Mouse (Mus musculus) megakaryocyte, embryonic 14.5 days (primary cell): ENCODE data around the gene Agap1. TPM values are rescaled to one million over a fixed set of nuclear protein-coding genes. Genes with fewer than 3 reads are reported as not detected.

Experiments used
- H3K27me3 ChIP-seq: replicated peaks from 2 replicates; pipeline ENCODE3; 2012; ENCODE audit warnings: inconsistent platforms
- H3K36me3 ChIP-seq: replicated peaks from 2 replicates; pipeline ENCODE3; 2012; ENCODE audit warnings: low read length, inconsistent platforms, mixed read lengths
- H3K4me1 ChIP-seq: 2 replicates; pipeline ENCODE4 v1.6.1; 2012; ENCODE audit warnings: inconsistent platforms
- H3K4me3 ChIP-seq: replicated peaks from 2 replicates; pipeline ENCODE3; 2012; ENCODE audit warnings: moderate library complexity, mild to moderate bottlenecking, inconsistent platforms
- H3K9me3 ChIP-seq: 2 replicates; pipeline ENCODE4 v1.6.1; 2012; ENCODE audit warnings: inconsistent platforms
- FLI1 ChIP-seq: IDR thresholded peaks from 2 replicates; pipeline ENCODE4 v1.6.1; 2012; ENCODE audit warnings: low read length, inconsistent platforms, mixed read lengths
- GATA1 ChIP-seq: IDR thresholded peaks from 3 replicates; pipeline ENCODE4 v1.6.1; 2012; ENCODE audit warnings: mixed read lengths, low read length, inconsistent platforms, borderline replicate concordance
- polyA plus RNA-seq: library from polyadenylated mRNA; stranded (reverse); fragments of >175 nt; gene quantifications from 2 replicates; pipeline ENCODE4 v1.2.3, GENCODE M21; 2012; ENCODE audit warnings: low replicate concordance; ENCODE audit not compliant: insufficient read depth

Gene Agap1
- polyA plus RNA-seq, 1 experiment = 3.4 TPM

DNA sequence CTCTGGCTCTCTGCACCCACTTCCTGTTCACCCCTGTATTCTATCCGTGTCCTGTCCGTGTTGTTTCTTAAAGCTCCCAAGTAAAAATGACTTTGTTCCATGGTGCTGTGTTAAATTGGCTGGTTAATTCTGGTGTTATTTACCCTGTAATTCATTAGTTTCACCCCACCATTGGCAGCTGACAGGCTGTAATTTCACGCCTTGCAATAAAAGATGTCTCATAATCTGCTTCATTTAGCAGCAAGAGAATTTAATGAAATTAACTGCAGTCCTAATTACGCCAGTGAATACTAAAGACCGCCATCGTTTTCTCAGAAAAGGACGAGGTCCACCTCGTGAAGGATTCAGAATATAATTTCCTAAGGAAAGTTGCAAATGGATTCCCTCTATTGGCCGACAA lies 245.6 kb downstream of the Agap1 start:
- Histone ChIP-seq H3K4me1 (no peaks in the 10 kb centered on the region), H3K4me3 (no peak overlapping the region), H3K36me3 (no peaks in the 10 kb centered on the region), H3K9me3 (no peaks in the 10 kb centered on the region), H3K27me3 (peaks cover 10% of the 10 kb centered on the region)
- TF ChIP-seq FLI1 = no peak
- TF ChIP-seq GATA1 = no peak

DNA sequence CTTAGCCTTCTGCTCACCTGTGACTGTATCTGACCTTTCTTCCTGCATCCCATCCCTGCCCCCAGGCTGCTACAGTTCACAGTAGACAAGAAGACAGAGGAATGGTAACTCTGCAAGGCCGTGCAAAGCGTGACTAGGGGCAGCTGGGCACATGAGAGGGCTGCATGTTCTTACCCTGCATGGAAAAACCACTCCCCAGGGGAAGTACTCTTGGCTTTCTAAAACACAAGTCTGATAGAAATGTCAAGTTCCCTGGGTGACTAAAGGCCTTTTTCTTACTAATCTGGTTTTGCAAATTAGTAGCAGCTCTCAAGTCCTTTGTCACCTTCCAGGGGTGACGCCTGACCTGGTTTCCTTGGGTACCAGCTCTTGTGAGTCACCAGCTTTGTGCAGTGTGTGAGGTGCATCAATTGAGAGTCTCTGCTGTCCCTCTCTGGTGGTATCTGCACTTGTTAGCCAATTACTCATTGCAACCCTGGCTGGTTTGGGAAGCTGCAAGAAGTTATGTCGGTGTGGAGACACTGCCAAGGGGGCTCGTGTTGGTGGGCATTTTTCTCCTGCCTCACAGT lies 246.6 kb downstream of the Agap1 start:
- H3K27me3 ChIP-seq = peaks cover 10% of the 10 kb centered on the region
- H3K9me3 ChIP-seq = no peaks in the 10 kb centered on the region
- no peak for TF ChIP-seq FLI1
- TF ChIP-seq GATA1 = no peak

GRCm38 (mm10) chr1:89703294-89703693 lies 248.7 kb downstream of the Agap1 start:
- Histone ChIP-seq H3K36me3 (no peaks in the 10 kb centered on the region), H3K4me3 (no peak overlapping the region), H3K4me1 (no peaks in the 10 kb centered on the region; the same call in 1 of the 2 replicates), H3K27me3 (peaks cover 10% of the 10 kb centered on the region), H3K9me3 (no peaks in the 10 kb centered on the region)
- TF ChIP-seq FLI1 (no peak), GATA1 (no peak)

More for the DNA sequence above, 246.6 kb downstream of the Agap1 start:
- Histone ChIP-seq H3K4me1 (no peaks in the 10 kb centered on the region; the same call in 1 of the 2 replicates), H3K36me3 (no peaks in the 10 kb centered on the region), H3K4me3 (no peak overlapping the region)

DNA sequence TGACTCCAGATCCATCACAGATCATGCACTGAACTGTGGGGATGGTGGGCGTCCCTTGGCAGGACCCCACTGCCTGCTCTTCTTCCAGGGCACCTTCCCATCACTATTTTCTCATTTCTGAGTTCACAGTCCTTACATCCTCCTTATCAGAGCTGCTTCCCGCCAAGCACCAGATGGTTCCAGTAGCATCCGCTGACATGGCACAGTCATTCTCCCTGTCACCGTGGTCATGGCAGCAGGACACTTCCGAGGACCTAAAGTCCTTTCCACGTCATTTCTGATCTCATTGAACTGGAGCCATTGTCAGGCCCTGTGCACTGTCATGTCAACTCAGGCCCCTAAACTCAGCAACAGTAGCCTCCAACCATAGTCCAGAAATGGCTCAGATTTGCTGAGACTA lies 251.1 kb downstream of the Agap1 start:
- H3K27me3 ChIP-seq = peaks cover 10% of the 10 kb centered on the region

GRCm38 (mm10) chr1:89706862-89707261 lies 252.3 kb downstream of the Agap1 start:
- Histone ChIP-seq H3K27me3 (peaks cover 7% of the 10 kb centered on the region), H3K4me1 (no peaks in the 10 kb centered on the region; the same call in 1 of the 2 replicates), H3K36me3 (no peaks in the 10 kb centered on the region), H3K4me3 (no peak overlapping the region), H3K9me3 (no peaks in the 10 kb centered on the region)
- TF ChIP-seq GATA1 = no peak
- TF ChIP-seq FLI1 = no peak

More for the DNA sequence above, 251.1 kb downstream of the Agap1 start:
- TF ChIP-seq GATA1 (no peak), FLI1 (no peak)
- Histone ChIP-seq H3K9me3 (no peaks in the 10 kb centered on the region), H3K4me3 (no peak overlapping the region), H3K4me1 (no peaks in the 10 kb centered on the region; the same call in 1 of the 2 replicates), H3K36me3 (no peaks in the 10 kb centered on the region)

GRCm38 (mm10) chr1:89707756-89708480 lies 253.3 kb downstream of the Agap1 start:
- no peak overlapping the region for H3K4me3 ChIP-seq
- no peaks in the 10 kb centered on the region for H3K36me3 ChIP-seq
- no peaks in the 10 kb centered on the region for H3K9me3 ChIP-seq
- H3K4me1 ChIP-seq = no peaks in the 10 kb centered on the region; the same call in 1 of the 2 replicates
- TF ChIP-seq GATA1 (no peak), FLI1 (no peak)
- peaks cover 5% of the 10 kb centered on the region for H3K27me3 ChIP-seq

DNA sequence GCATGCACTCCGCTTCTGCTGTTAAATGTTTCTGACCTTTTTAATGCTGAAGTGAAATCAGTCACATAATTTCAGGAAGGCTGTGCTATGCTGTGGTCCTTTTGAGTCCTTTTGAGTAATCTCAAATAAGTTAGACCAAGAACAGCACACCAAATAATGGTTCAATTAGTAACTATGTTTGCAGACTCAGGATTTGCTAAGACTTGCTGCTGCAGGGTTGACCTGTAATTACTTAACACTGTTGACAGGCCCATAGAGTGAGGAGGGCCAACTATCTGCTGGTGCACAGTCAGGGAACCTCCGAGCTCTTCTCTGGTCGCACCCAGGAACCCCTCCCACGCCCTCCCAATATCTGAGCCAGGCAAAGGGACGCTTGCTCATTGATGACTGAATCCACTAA lies 255.2 kb downstream of the Agap1 start:
- Histone ChIP-seq H3K4me1 (no peaks in the 10 kb centered on the region; the same call in 1 of the 2 replicates), H3K9me3 (no peaks in the 10 kb centered on the region), H3K4me3 (no peak overlapping the region), H3K36me3 (no peaks in the 10 kb centered on the region), H3K27me3 (peaks cover 4% of the 10 kb centered on the region)
- TF ChIP-seq GATA1 (no peak), FLI1 (no peak)

DNA sequence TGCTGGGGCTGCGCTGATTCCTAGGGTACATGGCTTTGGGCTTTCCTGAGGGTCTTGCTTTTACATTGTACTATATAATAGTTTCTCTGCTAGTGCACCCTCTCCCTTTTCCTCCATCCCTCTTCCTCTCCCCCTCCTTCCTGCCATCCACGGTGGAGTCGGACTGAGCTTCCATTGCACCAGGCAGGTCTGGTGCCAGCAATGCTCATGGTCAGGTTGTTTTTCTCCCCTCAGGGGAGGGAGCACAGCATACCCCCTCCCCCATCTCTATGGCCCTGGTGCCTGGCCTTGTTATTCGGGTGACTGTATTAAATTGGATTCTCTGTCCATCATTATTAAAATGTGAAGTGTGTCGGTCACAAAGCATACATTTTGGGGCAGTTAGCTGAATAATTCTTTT lies 259.1 kb downstream of the Agap1 start:
- TF ChIP-seq GATA1 = no peak
- TF ChIP-seq FLI1 = no peak
- H3K9me3 ChIP-seq = no peaks in the 10 kb centered on the region
- no peak overlapping the region for H3K4me3 ChIP-seq

GRCm38 (mm10) chr1:89714165-89714980 lies 259.8 kb downstream of the Agap1 start:
- no peak for TF ChIP-seq GATA1
- no peak for TF ChIP-seq FLI1
- Histone ChIP-seq H3K4me3 (no peak overlapping the region), H3K36me3 (no peaks in the 10 kb centered on the region), H3K4me1 (no peaks in the 10 kb centered on the region), H3K9me3 (no peaks in the 10 kb centered on the region), H3K27me3 (peaks cover 2% of the 10 kb centered on the region)

More for the DNA sequence above, 259.1 kb downstream of the Agap1 start:
- H3K36me3 ChIP-seq = no peaks in the 10 kb centered on the region
- H3K27me3 ChIP-seq = peaks cover 2% of the 10 kb centered on the region
- no peaks in the 10 kb centered on the region for H3K4me1 ChIP-seq
